In the genomic region with DNA sequence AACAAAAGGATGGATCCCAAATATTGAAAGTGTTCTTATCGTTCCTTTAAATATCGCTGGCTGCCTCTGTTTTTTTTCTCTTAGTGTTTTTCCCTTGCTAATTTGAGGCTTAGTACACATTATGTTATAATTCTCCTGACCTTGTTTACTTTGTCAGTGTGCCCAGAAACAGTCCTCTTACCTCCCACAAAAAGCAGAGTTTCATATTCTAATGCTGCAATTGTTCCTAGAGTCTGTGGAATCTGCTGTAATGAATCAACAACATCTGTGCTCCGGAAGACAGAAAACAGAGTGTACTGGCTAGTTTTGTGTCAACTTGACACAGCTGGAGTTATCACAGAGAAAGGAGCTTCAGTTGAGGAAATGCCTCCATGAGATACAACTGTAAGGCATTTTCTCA, we compare ENCODE assay signal across 24 mouse cellular contexts.
DNase-seq lines count a peak whose midpoint lies in the region; TF ChIP-seq lines count a peak whose summit lies in the region.
"Had no signal": no experiment of that assay in that cellular context is flagged by ENCODE, and none has a peak within 500 bp of the region (broad histone marks: within the 10 kb centered on the region; RNA-seq: fewer than 3 reads in every experiment).

No protein-coding gene starts in this region.

- H3K27me3 ChIP-seq in heart, embryonic 10.5 days (ENCODE audit: insufficient read depth, poor library complexity, severe bottlenecking), result no peaks in the 10 kb centered on the region
- no peaks in the 10 kb centered on the region for H3K27me3 ChIP-seq in thymus, adult 2 months (ENCODE audit: control insufficient read depth, insufficient read depth, low read length)
- H3K27me3 ChIP-seq: heart, embryonic 13.5 days; hindbrain, embryonic 15.5 days; limb, embryonic 13.5 days; lung, embryonic 15.5 days had no signal

- no peaks in the 10 kb centered on the region for H3K4me1 ChIP-seq in heart, embryonic 10.5 days
- H3K4me1 ChIP-seq in thymus, adult 2 months (replicated peaks; ENCODE audit: control insufficient read depth, insufficient read depth, low read length), result no peaks in the 10 kb centered on the region
- H3K4me1 ChIP-seq: heart, embryonic 13.5 days; hindbrain, embryonic 10.5 days; hindbrain, embryonic 15.5 days; limb, embryonic 13.5 days; lung, embryonic 15.5 days had no signal

- WGBS in heart, embryonic 10.5 days, result 86% methylated on average over 3 of the region's 3 CpGs
- WGBS in thymus, adult 2 months, result 94% methylated on average over 3 of the region's 3 CpGs

- no peak for TF ChIP-seq POLR2A in thymus, adult 2 months (IDR thresholded peaks at IDR 0.05; ENCODE audit: control insufficient read depth, extremely low read depth, insufficient read depth, low read length, poor library complexity)

- no peak for TF ChIP-seq CTCF in layer of hippocampus, adult 2 months (conservative IDR thresholded peaks at IDR 0.05)
- TF ChIP-seq CTCF in thymus, adult 2 months (IDR thresholded peaks at IDR 0.05; ENCODE audit: borderline replicate concordance, control insufficient read depth, extremely low read depth, insufficient read depth, low read length, poor library complexity), result no peak

- H3K27ac ChIP-seq in heart, embryonic 10.5 days, result no peak overlapping the region
- peak overlapping the region; percentile 56; the same call in 1 of the 2 replicates for H3K27ac ChIP-seq in layer of hippocampus, adult 2 months
- no peak overlapping the region for H3K27ac ChIP-seq in thymus, adult 2 months (ENCODE audit: control insufficient read depth, insufficient read depth, low read length)
- H3K27ac ChIP-seq: heart, embryonic 13.5 days; hindbrain, embryonic 10.5 days; hindbrain, embryonic 15.5 days; limb, embryonic 13.5 days; liver, embryonic 14.5 days; lung, embryonic 15.5 days; macrophage had no signal

- peak; percentile 73 for DNase-seq in heart, adult 11 months
- DNase-seq in heart, embryonic 10.5 days (ENCODE audit: low spot score), result no peak
- no peak for DNase-seq in layer of hippocampus, adult 2 months (ENCODE audit: low spot score in 2 of 2)
- DNase-seq in layer of hippocampus, adult 11-12 months (ENCODE audit: low spot score), result no peak
- peak; percentile 86 for DNase-seq in 3T3-L1 (ENCODE audit: low read depth, low spot score)
- peak; percentile 96 for DNase-seq in adipocyte (ENCODE audit: low spot score)
- no peak for DNase-seq in thymus, adult 2 months
- no peak for DNase-seq in right cerebral cortex, adult 2 months (ENCODE audit: low spot score in 2 of 2)
- DNase-seq: adrenal gland, adult 8-10 months; cerebellum, adult 2 months; cerebellum, postnatal 14 days; gastrocnemius, postnatal 14 days; kidney, adult 11 months; kidney, postnatal 25 days; midbrain, embryonic 14.5 days; right cerebral cortex, postnatal 14 days; thymus, postnatal 14 days had no signal

- no peaks in the 10 kb centered on the region; the same call in 1 of the 2 replicates for H3K9me3 ChIP-seq in heart, embryonic 10.5 days

- H3K4me3 ChIP-seq in heart, embryonic 10.5 days, result no peak overlapping the region
- H3K4me3 ChIP-seq in layer of hippocampus, adult 2 months, result no peak overlapping the region
- no peak overlapping the region for H3K4me3 ChIP-seq in thymus, adult 2 months (ENCODE audit: control insufficient read depth, insufficient read depth, low read length)
- H3K4me3 ChIP-seq: heart, embryonic 13.5 days; hindbrain, embryonic 10.5 days; hindbrain, embryonic 15.5 days; limb, embryonic 13.5 days; lung, embryonic 15.5 days had no signal

- H3K36me3 ChIP-seq in heart, embryonic 10.5 days, result peaks cover 3% of the 10 kb centered on the region; the same call in 1 of the 2 replicates
- no peaks in the 10 kb centered on the region for H3K36me3 ChIP-seq in thymus, adult 2 months (ENCODE audit: control insufficient read depth, insufficient read depth, low read length)
- H3K36me3 ChIP-seq: hindbrain, embryonic 10.5 days; lung, embryonic 15.5 days had no signal

Comparison
In these comparisons a context has a peak if more than half of its experiments do, and no peak if none do; other contexts are left out.
1. DNase-seq: peak in heart, adult 11 months (single experiment), 3T3-L1 (single experiment) and adipocyte (single experiment); none in heart, embryonic 10.5 days (single experiment), layer of hippocampus, adult 2 months (0 of 2), layer of hippocampus, adult 11-12 months (single experiment), thymus, adult 2 months (single experiment) and right cerebral cortex, adult 2 months (0 of 2).